Mouse (Mus musculus): ENCODE measurements at regions not wholly inside any gene's neighbourhood (a gene's known extent, or its start where the extent isn't known, plus 50 kb on each side); places are given as distances from the start of the nearest gene placed in this dataset.

DNA sequence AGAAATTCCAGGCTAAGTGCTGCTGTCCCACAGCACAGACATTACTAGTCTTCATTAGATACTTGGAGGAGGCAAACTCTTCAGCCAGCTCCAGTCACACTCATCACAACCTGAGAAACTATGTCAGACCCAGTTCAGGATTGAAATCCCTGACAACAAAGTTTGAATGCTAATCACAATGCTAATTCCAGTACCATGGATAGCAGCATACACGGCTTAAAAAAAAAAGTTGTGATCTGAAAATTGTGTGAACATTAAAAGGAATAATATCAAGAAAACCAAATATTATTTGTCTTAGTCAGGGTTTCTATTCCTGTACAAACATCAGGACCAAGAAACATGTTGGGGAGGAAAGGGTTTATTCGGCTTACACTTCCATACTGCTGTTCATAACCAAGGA is 1305.5 kb downstream of the Diaph3 start:
- TF ChIP-seq E2F4 (IDR thresholded peaks at IDR 0.05; ENCODE audit: borderline replicate concordance, low read depth, low read length) (no peak), CTCF (IDR thresholded peaks at IDR 0.05 in 2 of 3, conservative IDR thresholded peaks at IDR 0.05 in 1 of 3; ENCODE audit: control insufficient read depth in 1 of 3, insufficient read depth in 1 of 3, low read depth in 2 of 3, low read length in 3 of 3, poor library complexity in 1 of 3, severe bottlenecking in 1 of 3) (no peak), USF1 (IDR thresholded peaks at IDR 0.05; ENCODE audit: low read depth, low read length) (no peak), TBP (IDR thresholded peaks at IDR 0.05; ENCODE audit: low read depth, low read length) (no peak), MAFK (IDR thresholded peaks at IDR 0.05; ENCODE audit: borderline replicate concordance, low read depth, low read length) (no peak), POLR2A (IDR thresholded peaks at IDR 0.05; ENCODE audit: control insufficient read depth in 1 of 2, insufficient read depth in 1 of 2, low read depth in 1 of 2, low read length in 2 of 2, poor library complexity in 1 of 2) (no peak), GABPA (IDR thresholded peaks at IDR 0.05; ENCODE audit: low read depth, low read length) (no peak), ZC3H11A (IDR thresholded peaks at IDR 0.05; ENCODE audit: low read depth, low read length) (no peak), MYC (IDR thresholded peaks at IDR 0.05; ENCODE audit: low read depth, low read length) (no peak), EP300 (IDR thresholded peaks at IDR 0.05; ENCODE audit: low read depth in 1 of 2, low read length in 2 of 2) (no peak), MEF2A (IDR thresholded peaks at IDR 0.05; ENCODE audit: extremely low read depth, insufficient replicate concordance, low read depth, low read length, poor library complexity, severe bottlenecking) (no peak), TCF12 (IDR thresholded peaks at IDR 0.05; ENCODE audit: low read depth, low read length) (no peak), RAD21 (IDR thresholded peaks at IDR 0.05; ENCODE audit: low read depth, low read length) (no peak), TAL1 (IDR thresholded peaks at IDR 0.05; ENCODE audit: low read length) (no peak)

Data from MEL (cell line).